Mouse (Mus musculus) monocyte, adult 5-6 weeks (primary cell): ENCODE results near the gene 1600015I10Rik. TPM values are rescaled to one million over a fixed set of nuclear protein-coding genes. Genes with fewer than 3 reads are reported as not detected.
"Not testable (repeated sequence)": the region's sequence is repeated elsewhere in the genome, so short reads cannot be mapped to it uniquely, and the experiment has no call there.

Experiments
- ATAC-seq: fragments of 153-309, 156-312 bp; replicated peaks from 2 replicates; pipeline ENCODE4 v1.8.0; 2017; ENCODE audit warnings: mild to moderate bottlenecking; ENCODE audit not compliant: low TSS enrichment, insufficient number of reproducible peaks, severe bottlenecking, poor library complexity, low FRiP score
- total RNA-seq: library from RNA; stranded (forward); fragments of 200-1000, 200-491, 200-594 nt; gene quantifications from 3 replicates; pipeline ENCODE4 v1.2.3, GENCODE M21; 2017

1600015I10Rik gene
- total RNA-seq, 1 experiment from 2014 or later, result not detected

- no peak for ATAC-seq
Observed at GRCm38 (mm10) chr6:48958053-48958452, 28.4 kb downstream of the 1600015I10Rik start.

GRCm38 (mm10) chr6:48959151-48959550 is 29.5 kb downstream of the 1600015I10Rik start:
- ATAC-seq, result not testable (repeated sequence)

- ATAC-seq, result not testable (repeated sequence)
Observed at GRCm38 (mm10) chr6:48966696-48967095, 37.0 kb downstream of the 1600015I10Rik start.

GRCm38 (mm10) chr6:48967868-48968267 is 38.2 kb downstream of the 1600015I10Rik start:
- no peak; the same call in 1 of the 2 replicates for ATAC-seq

GRCm38 (mm10) chr6:48974663-48975062 is 45.0 kb downstream of the 1600015I10Rik start, which contains the start of gene Doxl2:
Gene Doxl2 (plus strand): TSS chr6:48974963.
- no peak for ATAC-seq

GRCm38 (mm10) chr6:48979616-48980015 is 49.9 kb downstream of the 1600015I10Rik start:
- ATAC-seq, result no peak

- no peak for ATAC-seq
Observed at GRCm38 (mm10) chr6:48982305-48982704, 52.6 kb downstream of the 1600015I10Rik start.

Other genes starting within 250 kb of the 1600015I10Rik start
- 697 to 2,222 TPM (median 742 TPM) in 3 replicates for gene Gimap4, start 245.3 kb upstream of the 1600015I10Rik start, total RNA-seq
- 355 to 968 TPM (median 415 TPM) in 3 replicates for gene Gimap6, start 221.7 kb upstream of the 1600015I10Rik start, total RNA-seq
- gene Gm28053, start 211.3 kb upstream of the 1600015I10Rik start, total RNA-seq, result 17.6 to 57.0 TPM (median 34.4 TPM) in 3 replicates
- gene Gimap7, start 211.3 kb upstream of the 1600015I10Rik start, total RNA-seq, result 67.2 to 199 TPM (median 74.1 TPM) in 3 replicates
- 99.2 to 313 TPM (median 123 TPM) in 3 replicates for gene Gimap1, start 190.8 kb upstream of the 1600015I10Rik start, total RNA-seq
- 91.7 to 178 TPM (median 113 TPM) in 3 replicates for gene Gimap5, start 183.7 kb upstream of the 1600015I10Rik start, total RNA-seq
- 92.2 to 334 TPM (median 99.5 TPM) in 3 replicates for gene Gimap3, start 159.0 kb upstream of the 1600015I10Rik start, total RNA-seq
- gene Tmem176a, start 89.0 kb upstream of the 1600015I10Rik start, total RNA-seq, result 2.7 to 9.7 TPM (median 4.4 TPM) in 3 replicates
- 19.1 to 28.4 TPM (median 27.7 TPM) in 3 replicates for gene Tmem176b, start 88.4 kb upstream of the 1600015I10Rik start, total RNA-seq
- gene Aoc1, start 57.0 kb upstream of the 1600015I10Rik start, total RNA-seq, result not detected in 3 replicates
- gene Doxl2, start 45.1 kb downstream of the 1600015I10Rik start, total RNA-seq, result not detected in 3 replicates
- gene Svs1, start 57.0 kb downstream of the 1600015I10Rik start, total RNA-seq, result not detected in 3 replicates
- gene Gpnmb, start 106.7 kb downstream of the 1600015I10Rik start, total RNA-seq, result 0.68 TPM in 1 of 3 replicates, not detected in the others
- 35.9 to 63.9 TPM (median 48.0 TPM) in 3 replicates for gene Malsu1, start 143.9 kb downstream of the 1600015I10Rik start, total RNA-seq